Comparison of ENCODE assay signal across 20 mouse cellular contexts in the genomic region with DNA sequence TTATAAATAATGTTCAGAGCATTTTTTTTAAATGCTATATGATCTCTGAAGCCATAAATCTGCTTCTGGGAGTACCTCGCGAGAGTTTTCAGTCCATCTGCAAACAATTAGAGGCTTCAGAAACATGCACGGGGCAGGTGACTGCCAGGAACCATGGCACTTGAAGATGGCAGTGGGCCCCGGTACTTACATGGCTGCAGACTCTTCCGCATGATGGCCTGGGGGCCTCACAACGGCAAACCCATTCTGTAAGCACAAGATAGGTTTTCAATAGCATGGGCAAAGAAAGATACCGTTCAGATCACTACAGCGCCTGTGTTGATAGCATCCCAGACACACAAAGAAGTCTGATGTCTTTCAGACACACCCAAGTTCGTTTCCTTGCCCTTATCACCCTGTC.
A peak's percentile ranks its signal among the peaks of the same experiment; 100 is the strongest.
DNase-seq lines count a peak whose midpoint lies in the region; ATAC-seq and TF ChIP-seq lines count a peak whose summit lies in the region.
"Had no signal": no experiment of that assay in that cellular context is flagged by ENCODE, and none has a peak within 500 bp of the region (broad histone marks: within the 10 kb centered on the region; RNA-seq: fewer than 3 reads in every experiment).

No protein-coding gene starts in this region.

- no peak overlapping the region for H3K9ac ChIP-seq in limb, embryonic 15.5 days
- H3K9ac ChIP-seq: forebrain, postnatal 0 days had no signal

- H3K9me3 ChIP-seq in limb, embryonic 15.5 days, result no peaks in the 10 kb centered on the region
- H3K9me3 ChIP-seq: hindbrain, embryonic 10.5 days had no signal

- 0 out of 2 replicates have a peak overlapping the region, but pooled peaks have one; percentile 14 for H3K4me2 ChIP-seq in limb, embryonic 15.5 days

- peaks cover 11% of the 10 kb centered on the region for H3K4me1 ChIP-seq in embryonic fibroblast, embryonic 13.5 days (ENCODE audit: control insufficient read depth, insufficient read depth, low read length)
- H3K4me1 ChIP-seq in limb, embryonic 15.5 days, result peaks cover 20% of the 10 kb centered on the region; the same call in 1 of the 2 replicates

- no peak for ATAC-seq in limb, embryonic 15.5 days (ENCODE audit: insufficient number of reproducible peaks, low FRiP score, low TSS enrichment, low read depth)
- ATAC-seq: forebrain, postnatal 0 days had no signal

- intact Hi-C loops in left cerebral cortex, adult 2 months (cut with DNase I), result no loop called here

- H3K4me3 ChIP-seq in embryonic fibroblast, embryonic 13.5 days (ENCODE audit: insufficient read depth, low read length), result no peak overlapping the region
- peak overlapping the region; percentile 5; the same call in 1 of the 2 replicates for H3K4me3 ChIP-seq in limb, embryonic 15.5 days
- H3K4me3 ChIP-seq in left cerebral cortex, adult 2 months, result no peak overlapping the region
- H3K4me3 ChIP-seq: erythroblast, embryonic 14.5 days; hindbrain, embryonic 10.5 days; myocyte had no signal

- TF ChIP-seq POLR2A in embryonic fibroblast, embryonic 13.5 days (IDR thresholded peaks at IDR 0.05; ENCODE audit: low read depth, low read length), result no peak

- DNase-seq in 3T3-L1 (ENCODE audit: low read depth, low spot score), result peak; percentile 17
- peak; percentile 54 for DNase-seq in embryo, embryonic 10.5 days (ENCODE audit: low spot score)
- DNase-seq in adrenal gland, adult (ENCODE audit: inconsistent age in 2 of 2, low spot score in 1 of 2), result no peak
- DNase-seq in thymus, postnatal 0 days (ENCODE audit: low spot score), result no peak
- no peak for DNase-seq in left cerebral cortex, adult 2 months (ENCODE audit: extremely low spot score in 1 of 2, low spot score in 2 of 2)
- DNase-seq in cerebellum, postnatal 25 days, result no peak
- DNase-seq: cerebellum, postnatal 14 days; forebrain, postnatal 0 days; gastrocnemius, postnatal 14 days; liver; lung, adult 18-20 months; lung, postnatal 36 days; midbrain, embryonic 14.5 days; right cerebral cortex, postnatal 14 days; thymus, postnatal 25 days had no signal

- WGBS in limb, embryonic 15.5 days, result 25% methylated on average over 9 of the region's 9 CpGs

- H3K36me3 ChIP-seq in limb, embryonic 15.5 days, result no peaks in the 10 kb centered on the region
- H3K36me3 ChIP-seq: hindbrain, embryonic 10.5 days had no signal

- no peaks in the 10 kb centered on the region for H3K27me3 ChIP-seq in limb, embryonic 15.5 days

- TF ChIP-seq CTCF in embryonic fibroblast, embryonic 13.5 days (IDR thresholded peaks at IDR 0.05; ENCODE audit: borderline replicate concordance, insufficient read depth, low read length), result no peak
- TF ChIP-seq CTCF in left cerebral cortex, adult 2 months (IDR thresholded peaks at IDR 0.05), result no peak

- peak overlapping the region; percentile 31; the same call in 1 of the 2 replicates for H3K27ac ChIP-seq in embryonic fibroblast, embryonic 13.5 days (ENCODE audit: insufficient read depth, low read length)
- peak overlapping the region; percentile 59 for H3K27ac ChIP-seq in limb, embryonic 15.5 days
- no peak overlapping the region for H3K27ac ChIP-seq in left cerebral cortex, adult 2 months
- H3K27ac ChIP-seq: hindbrain, embryonic 10.5 days had no signal

Comparison
In these comparisons a context has a peak if more than half of its experiments do, and no peak if none do; other contexts are left out.
1. DNase-seq: peak in 3T3-L1 (single experiment) and embryo, embryonic 10.5 days (single experiment); none in adrenal gland, adult (0 of 2), thymus, postnatal 0 days (single experiment), left cerebral cortex, adult 2 months (0 of 2) and cerebellum, postnatal 25 days (0 of 2).